Mouse (Mus musculus) ovary, postnatal 14 days (tissue): ENCODE data around the gene Tdrd7.
A peak's percentile ranks its signal among the peaks of the same experiment; 100 is the strongest.

Source experiments
- DNase-seq: peaks from one replicate; pipeline ENCODE4 v3.0.0; 2022; ENCODE audit warnings: low spot score

Gene Tdrd7

DNA sequence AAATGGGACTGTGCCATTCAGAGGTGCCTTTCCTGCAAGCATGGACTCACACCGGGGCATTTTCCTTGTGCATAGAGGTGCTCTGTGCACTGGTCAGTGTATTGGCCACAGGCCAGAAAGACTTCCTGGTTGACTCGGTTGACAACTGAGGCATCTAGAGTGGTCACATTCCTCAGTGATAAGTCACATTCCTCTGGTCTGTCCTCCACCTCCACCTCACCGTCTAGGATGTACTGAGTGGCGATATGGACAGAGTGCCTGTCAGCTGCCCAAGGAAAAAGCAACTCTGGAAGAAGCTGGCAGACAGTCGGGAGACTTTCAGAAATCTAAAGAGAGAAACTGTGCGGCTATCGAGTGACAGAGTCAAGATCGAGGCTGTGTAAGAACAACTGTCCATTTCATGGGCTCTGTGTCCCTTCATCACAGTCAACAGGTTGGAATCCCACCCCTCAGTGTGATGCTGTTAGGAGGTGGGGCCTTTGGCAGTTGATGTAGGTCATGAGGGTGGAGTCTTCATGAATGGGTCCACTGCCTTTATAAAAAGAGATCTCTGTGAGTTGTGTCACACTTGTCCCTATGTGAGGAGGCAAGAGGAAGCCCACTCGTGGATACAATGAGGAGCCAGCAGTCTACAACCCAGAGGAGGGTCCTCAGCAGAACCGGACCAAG lies at the start of gene Tdrd7:
TSS of gene Tdrd7 (plus strand) at position 564 of the 669 bp plus-strand sequence.
- no peak for DNase-seq

DNA sequence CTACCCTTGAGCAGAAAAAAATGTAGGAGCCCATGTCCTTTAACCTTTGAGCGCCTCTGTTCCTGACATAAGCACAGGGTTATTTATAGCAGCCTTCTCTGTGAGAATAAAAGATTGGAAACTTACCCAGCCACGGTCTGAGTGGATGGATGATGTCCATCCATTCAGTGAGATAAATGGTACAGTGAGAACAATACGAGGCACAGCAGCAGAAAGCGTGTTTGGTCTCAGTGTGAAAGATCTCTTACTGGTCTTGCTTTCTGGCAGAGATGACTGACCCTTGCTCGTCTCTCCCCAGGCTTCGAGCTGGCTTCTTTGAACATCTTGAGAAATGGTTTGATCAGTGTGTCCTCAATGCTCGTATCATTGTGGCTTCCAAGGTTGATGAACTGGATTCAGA lies 48.0 kb upstream of the Tdrd7 start:
- no peak for DNase-seq

DNA sequence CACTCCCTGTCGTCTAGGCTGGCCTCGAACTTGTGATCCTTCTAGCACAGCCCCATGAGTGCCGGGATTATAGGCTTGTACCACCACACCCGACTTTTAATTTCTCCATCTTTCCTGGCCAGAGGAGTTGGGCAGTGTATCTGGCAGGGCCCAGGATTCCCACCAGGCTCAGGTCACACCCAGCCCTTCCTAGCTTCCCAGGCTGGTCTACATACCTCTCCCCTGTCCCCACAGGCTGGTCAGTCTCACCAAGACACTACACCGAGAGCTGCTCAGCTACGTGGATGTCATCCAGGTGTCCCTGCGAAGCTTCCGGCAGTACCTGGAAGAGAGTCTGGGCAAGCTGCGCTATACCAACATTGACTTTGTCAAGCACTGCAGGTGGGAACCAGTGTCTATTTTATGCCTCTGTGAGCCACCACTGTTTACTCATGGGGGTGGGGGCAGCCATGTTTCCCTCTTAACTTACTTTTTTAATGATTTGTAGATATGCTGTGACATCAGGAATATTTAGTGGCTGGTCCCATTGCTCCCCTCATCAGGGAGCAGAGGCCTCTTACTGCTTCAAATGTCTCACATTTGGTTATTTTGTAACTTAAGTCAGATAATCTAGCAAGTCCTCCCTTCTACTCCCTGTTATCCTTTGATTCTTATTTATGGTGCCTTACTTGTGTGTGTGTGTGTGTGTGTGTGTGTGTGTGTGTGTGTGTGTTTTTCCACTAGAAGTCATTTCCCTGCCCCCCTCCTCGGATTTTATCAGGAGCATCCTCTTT lies 43.3 kb upstream of the Tdrd7 start:
- DNase-seq: no peak

DNA sequence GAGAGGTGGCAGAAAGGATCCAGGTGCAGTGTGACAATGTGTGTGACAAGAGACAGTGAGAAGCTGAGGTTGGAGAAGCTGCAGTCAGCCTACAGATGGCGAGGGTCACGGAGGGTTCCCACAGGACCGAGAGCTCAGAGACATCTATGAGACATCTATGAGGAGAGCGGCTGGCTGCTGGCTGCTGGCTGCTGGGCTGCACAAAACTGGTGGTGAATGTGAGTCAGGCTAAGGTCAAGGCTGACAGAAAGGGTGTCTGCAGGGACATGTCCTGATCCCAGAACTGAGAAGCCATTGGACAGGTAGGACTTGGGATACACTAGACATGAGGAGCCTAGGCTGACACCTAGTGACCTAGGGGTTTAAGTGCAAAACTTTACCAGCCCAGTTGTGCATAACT lies 41.1 kb upstream of the Tdrd7 start:
- no peak for DNase-seq

DNA sequence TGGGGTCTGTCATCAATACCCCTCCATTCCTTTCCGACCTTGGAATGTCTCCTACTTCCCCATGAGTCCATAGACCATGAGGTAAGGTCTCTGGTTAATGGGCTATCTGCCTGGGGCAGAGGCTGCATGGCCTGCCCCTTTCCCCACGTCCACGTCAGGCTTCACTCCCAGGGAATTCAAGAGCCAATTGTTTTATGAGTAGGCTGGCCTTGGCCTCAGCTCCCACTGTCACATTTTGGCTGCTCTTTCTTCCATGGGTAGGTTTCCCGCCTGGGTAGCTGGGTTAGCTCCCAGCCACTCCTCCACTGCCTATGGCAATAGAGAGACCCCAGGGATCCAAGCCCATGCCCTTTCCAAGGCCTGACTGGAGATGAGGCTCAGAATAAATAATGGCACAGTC lies 36.6 kb upstream of the Tdrd7 start:
- no peak for DNase-seq

DNA sequence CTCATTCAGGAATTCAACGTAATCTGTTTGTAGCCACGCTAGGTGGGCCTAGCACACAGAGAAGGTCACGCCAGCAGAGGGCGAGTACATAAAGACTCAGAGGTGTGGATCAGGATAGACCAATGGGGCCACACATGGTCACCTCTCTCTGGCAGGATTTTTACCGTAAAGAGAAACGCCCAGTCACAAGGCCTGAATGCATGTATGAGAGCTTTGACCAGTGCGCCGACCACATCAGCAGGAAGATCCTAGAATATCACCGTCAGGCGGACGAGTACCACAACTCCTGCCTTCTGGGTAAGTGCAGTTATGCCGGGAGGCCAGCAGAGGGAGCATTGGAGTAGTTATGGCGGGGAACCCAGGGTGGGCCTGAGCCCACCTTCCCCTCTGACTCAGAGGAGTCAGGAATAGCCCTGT lies 23.5 kb upstream of the Tdrd7 start:
- DNase-seq: peak; percentile 45

DNA sequence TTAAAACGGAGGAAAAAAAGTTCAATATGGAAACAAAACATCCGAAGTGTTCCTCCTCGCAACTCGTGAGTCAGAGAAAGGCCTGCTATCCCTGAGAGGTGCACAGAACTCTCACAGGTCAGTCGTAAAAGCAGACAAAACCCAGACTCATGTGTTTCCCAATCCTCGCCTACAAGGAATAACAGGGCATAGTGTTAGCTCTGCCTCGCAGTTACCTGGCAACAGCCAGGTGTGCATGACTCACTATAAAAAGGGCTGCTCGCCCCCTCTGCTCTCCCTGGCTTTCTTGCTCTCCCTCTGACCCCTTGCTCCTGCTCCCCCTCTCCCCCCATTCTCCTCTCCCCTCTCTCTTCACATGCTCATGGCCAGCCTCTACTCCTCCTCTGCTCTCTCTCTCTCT lies 17.4 kb upstream of the Tdrd7 start:
- DNase-seq: no peak

DNA sequence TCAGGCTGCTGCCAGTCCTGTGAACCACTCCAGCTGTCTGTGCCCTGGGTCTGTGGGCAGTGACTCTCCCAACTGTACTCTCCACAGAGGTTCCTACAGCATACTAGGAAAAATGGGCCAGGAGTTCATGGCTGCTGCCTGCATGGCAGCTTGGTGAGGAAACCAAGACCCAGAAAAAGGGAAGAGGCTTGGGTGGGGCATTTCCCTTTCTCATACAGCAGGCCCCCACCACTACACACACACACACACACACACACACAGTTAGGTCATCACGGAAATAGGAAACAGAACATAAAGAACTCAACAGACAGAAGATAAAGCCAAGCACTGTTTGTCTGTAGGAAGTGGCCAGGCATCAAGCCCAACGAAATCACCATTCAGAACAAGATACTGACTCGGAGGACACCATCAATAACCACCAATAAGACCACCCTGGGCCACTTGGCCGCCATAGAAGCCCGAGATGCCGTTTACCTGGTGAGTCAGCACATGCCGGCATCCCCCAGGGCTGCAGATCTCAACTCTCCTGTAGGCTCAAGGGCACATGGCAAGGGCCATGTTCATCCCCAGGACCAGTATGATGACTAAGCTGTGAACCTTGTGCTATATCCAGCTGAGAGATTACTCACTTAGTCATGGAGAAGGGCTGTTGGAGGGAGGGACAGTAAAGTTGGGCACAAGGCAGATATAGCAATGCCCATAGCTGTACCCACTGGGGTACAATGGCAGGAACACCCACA lies 15.9 kb upstream of the Tdrd7 start:
- DNase-seq: no peak

DNA sequence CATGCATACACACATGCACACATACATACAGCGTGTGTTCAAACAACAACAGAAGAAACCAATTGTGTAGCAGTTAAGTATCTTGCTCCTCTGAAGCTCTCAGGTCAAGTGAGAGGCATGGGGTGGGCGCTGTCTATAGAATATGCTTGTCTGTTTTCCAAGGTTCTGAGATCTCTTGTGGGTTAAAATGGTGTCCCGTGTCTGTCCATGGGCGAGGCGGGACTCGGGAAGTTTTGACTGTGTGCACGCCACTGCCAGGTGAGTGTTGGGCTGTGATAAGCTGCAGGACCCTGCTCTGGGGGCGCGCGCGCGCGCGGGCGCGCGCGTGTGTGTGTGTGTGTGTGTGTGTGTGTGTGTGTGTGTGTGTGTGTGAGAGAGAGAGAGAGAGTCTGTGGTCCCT lies 13.3 kb upstream of the Tdrd7 start:
- DNase-seq: no peak

DNA sequence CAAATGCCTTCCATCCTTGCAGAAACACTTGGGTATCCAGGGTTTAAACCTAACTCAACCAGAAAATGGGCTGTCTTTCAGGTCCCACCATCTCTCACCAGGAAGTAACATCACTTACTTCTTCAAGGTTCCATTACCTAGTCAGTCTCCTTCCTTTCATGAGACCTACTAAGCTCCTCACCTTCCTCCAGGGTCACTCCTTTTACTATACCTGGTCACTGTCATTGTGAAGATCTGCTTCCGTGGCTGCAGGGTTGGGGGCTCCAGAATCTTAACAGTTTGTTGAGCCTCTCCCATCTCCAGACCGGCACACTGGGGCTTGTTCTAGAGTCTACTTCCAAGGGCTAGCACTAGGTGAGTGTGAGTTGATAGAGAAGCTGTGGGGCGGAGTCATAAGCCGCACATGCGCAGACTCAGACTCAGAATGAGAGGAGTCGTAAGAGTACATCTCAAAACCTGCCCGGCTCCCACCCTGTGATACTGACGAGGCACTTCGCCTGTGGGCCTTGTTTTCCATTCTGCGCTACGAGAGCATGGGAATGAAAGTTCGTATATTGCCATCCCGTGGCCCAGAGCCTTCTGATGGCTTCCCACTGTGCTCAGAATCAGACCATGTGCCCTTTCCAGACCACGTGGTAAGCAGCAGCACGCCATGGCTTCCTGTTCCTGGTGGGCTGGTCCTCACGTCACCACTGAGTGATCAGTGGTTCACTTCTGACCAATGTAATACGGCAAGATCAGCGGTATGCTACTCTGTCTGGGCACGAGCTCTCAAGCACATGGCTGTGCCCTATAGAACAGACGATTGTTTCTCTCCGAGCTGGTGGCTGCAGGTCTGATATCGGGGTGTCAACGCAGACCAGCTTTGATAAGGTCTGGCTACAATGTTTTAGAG lies 11.9 kb upstream of the Tdrd7 start:
- DNase-seq: no peak

DNA sequence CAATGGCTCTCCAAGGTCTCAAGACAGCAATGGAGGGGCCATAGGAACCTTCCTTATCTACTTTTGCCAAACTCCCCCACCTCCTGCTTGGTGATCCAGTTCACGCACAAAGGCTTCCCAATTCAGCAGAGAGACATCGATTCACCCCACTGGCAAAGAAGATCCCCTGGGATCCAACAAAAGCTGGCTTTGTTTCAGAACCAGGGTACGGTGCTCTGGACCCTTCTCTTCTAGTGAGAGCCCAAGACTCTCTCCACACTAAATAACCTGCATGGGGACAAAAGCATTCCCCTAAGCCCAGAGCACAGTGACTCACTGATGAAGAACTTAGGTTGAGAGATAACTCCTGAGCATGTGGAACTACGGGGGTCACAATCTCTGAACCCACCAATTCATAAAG lies 9.9 kb upstream of the Tdrd7 start:
- no peak for DNase-seq

DNA sequence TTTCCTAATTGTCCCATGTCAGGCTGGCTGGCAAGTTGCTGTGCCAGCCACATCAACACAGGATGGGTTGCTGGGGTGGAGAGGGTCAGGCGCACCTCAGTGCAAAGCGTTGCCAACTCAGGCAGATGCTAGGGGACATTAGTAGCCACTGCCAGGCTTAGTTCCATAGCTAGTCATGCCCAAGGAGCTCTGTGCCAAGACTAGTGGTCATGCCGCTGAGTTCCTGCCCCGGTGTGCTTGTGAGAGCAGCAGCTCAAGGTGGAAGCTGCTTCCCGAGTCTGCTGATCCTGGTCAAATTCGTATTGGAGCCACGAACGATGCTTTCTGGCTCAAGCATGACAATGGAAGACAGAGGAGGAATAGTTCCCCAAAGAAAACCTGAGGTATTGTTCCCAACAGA lies 9.0 kb upstream of the Tdrd7 start:
- no peak for DNase-seq

DNA sequence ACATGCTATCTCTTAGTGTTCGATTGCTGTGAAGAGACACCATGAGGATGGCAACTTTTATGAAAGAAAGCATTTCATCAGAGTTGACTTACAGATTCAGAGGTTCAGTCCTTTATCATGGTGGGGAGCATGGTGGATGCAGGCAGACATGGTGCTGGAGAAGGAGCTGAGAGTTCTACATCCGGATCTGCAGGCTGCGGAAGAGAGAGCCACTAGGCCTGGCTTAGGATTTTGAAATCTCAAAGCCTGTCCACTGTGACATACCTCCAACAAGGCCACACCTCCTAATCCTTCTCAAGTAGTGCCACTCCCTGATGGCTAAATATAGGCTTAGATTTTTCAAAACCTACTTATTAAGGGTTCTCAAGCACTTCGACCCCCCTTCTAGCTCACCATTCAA lies 8.4 kb upstream of the Tdrd7 start:
- no peak for DNase-seq

DNA sequence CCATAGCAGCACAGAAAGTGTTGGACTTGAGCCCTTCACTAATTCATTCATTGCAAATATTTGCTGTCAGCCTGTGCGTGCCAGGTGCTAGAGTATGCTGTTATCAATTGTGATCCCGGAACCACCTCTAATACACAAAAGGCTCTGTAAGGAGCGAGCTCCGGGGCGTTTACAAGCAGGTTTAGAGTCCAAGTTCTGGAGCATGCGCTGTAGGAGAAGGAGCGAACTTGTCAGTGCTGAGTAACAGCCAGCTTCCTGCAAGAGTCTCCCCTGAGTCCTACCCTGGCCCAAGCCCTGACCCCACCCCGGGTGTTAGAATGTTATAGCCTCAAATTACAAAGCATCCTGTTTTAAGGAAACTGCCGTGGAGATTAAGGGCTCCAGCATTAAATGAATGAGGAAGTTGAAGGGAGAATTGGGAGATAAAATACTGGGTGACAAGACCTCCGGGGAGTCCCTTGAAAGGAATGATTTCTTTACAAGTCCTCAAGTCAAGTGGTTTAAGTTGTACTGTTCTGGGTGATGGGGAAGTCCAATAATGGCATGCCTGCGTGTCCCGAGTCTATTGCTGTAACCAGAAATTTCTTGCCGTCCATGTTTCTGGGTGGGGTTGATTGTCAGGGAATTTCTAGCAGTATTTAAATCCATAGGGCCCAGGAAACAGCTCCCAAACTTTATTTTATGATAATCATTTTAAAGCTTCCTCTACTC lies 758 bp downstream of the Tdrd7 start:
- DNase-seq: no peak

DNA sequence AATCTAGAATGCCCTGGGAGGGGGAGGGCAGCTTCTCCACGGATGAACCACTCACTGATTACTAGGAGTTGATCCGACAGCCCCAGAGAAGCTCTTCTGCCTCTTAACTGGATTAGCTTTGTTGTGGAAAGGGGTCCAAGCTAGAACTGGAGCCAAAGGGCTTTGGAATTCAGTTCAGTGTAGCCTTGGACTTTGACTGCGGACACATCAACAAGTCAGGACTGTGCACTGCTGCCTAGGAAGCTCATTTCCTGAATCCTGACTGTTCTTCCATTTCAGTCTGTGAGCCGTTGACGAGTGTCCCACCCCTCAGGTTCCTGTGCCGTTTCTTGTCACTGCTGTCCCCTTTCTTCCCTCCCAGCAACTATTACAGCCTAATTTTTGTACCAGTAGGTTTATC lies 1.6 kb downstream of the Tdrd7 start:
- no peak for DNase-seq

DNA sequence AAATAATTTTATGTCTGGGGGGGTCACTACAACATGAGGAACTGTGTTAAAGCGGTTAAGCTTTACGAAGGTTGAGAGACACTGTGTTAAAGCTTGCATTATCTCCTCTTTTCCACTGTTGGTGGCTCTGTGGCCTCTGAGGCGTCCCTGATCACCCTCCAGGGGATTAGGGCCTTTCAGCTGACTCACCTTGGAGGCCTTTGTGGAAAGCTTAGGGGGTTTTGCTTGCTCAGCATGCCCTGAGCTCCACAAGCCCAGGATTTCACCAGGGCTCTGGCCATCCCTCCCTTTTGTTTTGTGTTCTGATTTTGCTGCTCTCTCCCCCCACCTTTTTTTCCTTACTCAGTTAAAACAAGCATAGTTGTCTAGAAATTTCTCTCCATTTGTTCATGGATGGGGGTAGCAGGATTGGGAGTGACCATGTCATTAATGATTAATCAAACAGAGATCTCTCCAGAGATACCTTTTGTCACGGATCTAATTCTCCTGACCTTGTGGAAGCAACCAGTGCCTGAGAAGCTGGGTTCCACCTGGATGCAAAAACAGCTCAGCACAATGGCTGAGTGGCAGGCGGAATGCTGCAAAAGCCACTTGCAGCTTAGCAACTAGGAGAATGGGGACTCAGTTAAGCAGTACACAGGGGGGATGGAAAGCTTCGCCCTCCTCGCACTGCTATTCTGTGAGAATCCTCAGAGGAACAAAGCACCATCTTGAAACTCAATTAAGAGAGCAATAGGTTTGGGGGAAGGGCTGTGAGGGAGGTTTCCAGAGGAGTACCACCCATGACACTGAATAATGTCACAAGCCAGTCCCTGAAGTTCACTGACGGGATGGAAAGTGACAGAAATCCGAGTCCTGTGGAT lies 2.6 kb downstream of the Tdrd7 start:
- no peak for DNase-seq

DNA sequence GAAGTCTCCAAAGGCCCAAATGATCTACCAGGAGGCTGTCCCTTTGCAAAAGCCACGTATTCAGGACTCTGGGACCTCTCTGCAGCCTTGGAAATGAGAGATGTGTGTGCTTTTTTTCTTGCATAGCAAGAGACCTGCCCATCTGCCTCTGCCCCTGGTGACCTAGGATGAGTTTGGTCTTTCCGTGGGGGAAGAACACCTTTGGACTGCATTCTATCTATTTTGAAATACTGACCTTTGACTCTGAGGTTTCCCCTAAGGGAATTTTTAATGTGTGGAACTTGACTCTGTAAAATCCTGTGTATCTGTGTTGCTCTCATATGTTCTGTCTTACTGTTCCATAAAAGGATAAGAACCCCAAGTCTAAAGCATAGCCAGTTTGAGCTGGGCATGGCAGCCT lies 3.9 kb downstream of the Tdrd7 start:
- DNase-seq: no peak

DNA sequence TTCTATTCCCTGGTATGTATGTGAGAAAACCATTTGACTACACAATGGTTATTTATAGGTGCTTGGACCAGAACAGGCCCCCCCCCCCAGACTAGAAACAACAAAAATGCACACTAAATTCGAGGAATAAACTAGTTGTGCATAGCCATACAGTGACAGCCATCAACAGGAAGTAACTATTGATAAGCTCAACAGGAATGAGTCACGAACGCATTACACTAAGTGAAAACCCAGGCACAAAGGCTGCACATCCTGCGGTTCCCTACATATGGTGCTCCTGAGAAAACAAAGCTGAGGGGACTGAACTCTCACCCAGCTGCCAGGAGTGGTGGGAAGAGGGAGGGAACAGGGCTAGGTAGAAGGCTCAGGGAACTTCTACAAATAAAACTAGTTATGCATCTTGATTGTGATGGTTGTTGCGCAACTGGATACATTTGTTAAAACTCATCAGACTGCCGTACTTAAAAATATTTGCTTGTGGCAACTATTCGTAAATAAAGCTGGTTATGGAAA lies 5.0 kb downstream of the Tdrd7 start:
- no peak for DNase-seq

DNA sequence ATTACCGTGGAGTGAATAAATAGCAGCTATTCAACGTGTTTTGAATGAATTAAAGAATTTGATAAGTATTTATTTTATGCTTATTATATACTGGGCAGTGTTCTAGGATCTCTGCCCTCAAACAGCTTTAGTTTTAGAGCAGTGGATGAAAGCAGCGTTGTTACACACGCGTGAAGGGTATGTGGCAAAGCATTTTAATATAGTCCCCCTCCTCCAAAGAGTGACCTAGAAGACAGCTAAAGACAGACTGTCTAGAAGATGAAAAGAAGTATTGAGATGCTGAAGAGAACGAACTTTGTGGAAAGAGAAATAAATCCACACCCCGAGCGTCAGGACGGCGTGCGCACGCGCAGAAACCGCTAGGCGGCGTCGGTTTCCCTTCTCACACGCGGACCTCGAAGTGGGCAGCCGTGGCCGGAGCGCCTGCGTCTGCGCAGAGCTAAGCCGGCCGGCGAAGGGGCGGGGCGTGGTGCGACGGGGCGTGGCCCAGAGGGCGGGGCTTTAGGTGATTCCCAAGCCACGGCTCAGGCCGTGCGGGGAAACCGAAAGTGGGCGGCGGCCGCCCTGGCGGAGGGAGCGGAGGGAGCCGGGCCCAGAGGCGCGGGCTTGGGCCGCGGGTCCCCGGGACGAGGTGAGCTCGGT lies 6.8 kb downstream of the Tdrd7 start:
- DNase-seq: peak; percentile 100

DNA sequence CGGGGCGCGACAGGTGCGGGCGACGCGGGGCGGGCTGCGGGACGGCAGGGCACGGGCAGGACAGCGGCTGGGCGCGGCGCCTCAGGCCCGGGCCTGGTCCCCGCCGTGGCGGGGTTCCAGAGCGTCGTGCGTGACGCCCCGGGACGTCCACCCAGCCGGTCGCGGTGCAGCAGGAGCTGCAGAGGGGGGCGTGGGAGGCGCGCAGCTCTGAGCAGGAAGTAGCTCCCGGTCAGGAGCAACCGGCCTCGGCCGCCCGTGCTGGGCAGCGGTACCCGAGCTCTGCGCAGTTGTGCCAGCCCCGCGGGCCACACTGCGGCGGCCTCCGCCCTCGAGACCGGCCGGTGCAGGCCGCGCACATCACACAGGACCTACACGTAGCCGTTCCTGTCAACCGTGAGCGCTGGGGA lies 7.3 kb downstream of the Tdrd7 start:
- peak; percentile 34 for DNase-seq
